Mouse (Mus musculus) thymus, adult 2 months (tissue): Measurements from ENCODE around the gene Clpsl2. TPM values are rescaled to one million over a fixed set of nuclear protein-coding genes. Genes with fewer than 3 reads are reported as not detected.
"Not testable (repeated sequence)": the region's sequence is repeated elsewhere in the genome, so short reads cannot be mapped to it uniquely, and the experiment has no call there.

Source experiments
- DNase-seq: peaks from one replicate; pipeline ENCODE4 v3.0.0; 2021
- H3K27ac ChIP-seq: fragments of 200-500 bp; 2 replicates; pipeline ENCODE4 v1.5.1; 2012; ENCODE audit warnings: low read length, control low read depth; ENCODE audit not compliant: control insufficient read depth, insufficient read depth
- H3K27me3 ChIP-seq: fragments of 200-500 bp; 2 replicates; pipeline ENCODE4 v1.6.1; 2012; ENCODE audit warnings: mild to moderate bottlenecking, low read length, moderate library complexity, mixed read lengths; ENCODE audit not compliant: control insufficient read depth, insufficient read depth
- H3K36me3 ChIP-seq: fragments of 200-500 bp; 2 replicates; pipeline ENCODE4 v1.6.1; 2012; ENCODE audit warnings: mild to moderate bottlenecking, low read length, moderate library complexity; ENCODE audit not compliant: control insufficient read depth, insufficient read depth
- H3K4me1 ChIP-seq: fragments of 200-500 bp; replicated peaks from 2 replicates; pipeline ENCODE4 v1.6.1; 2012; ENCODE audit warnings: low read length; ENCODE audit not compliant: control insufficient read depth, insufficient read depth
- H3K4me3 ChIP-seq: fragments of 200-500 bp; 2 replicates; pipeline ENCODE4 v1.5.1; 2012; ENCODE audit warnings: mild to moderate bottlenecking, low read length, control low read depth, moderate library complexity; ENCODE audit not compliant: control insufficient read depth, insufficient read depth
- CTCF ChIP-seq: fragments of 200-500 bp; IDR thresholded peaks from 2 replicates; pipeline ENCODE4 v1.5.1; 2012; ENCODE audit warnings: mild to moderate bottlenecking, control low read depth, low read length, moderate library complexity, borderline replicate concordance; ENCODE audit not compliant: control insufficient read depth, poor library complexity, insufficient read depth; ENCODE audit errors: extremely low read depth
- POLR2A ChIP-seq: fragments of 200-500 bp; IDR thresholded peaks from 2 replicates; pipeline ENCODE4 v1.6.1; 2012; ENCODE audit warnings: mild to moderate bottlenecking, low read length, control low read depth, moderate library complexity; ENCODE audit not compliant: control insufficient read depth, poor library complexity, insufficient read depth; ENCODE audit errors: extremely low read depth
- WGBS: fragments of 180-500 bp; shearing (Covaris S2); methylation state at CpG from one replicate; pipeline ENCODE4 v1.1.7; 2018; 5-methylcytosine and 5-hydroxymethylcytosine counted together
- polyA plus RNA-seq: library from polyadenylated mRNA; depleted of rRNA; stranded (reverse); fragments of >200 nt; gene quantifications from 2 replicates; pipeline ENCODE4 v1.2.3, GENCODE M21; 2012

The Clpsl2 gene
- polyA plus RNA-seq, 1 experiment: not detected

- H3K4me3 ChIP-seq: no peak overlapping the region
- no peak overlapping the region for H3K27ac ChIP-seq
- H3K36me3 ChIP-seq: no peaks in the 10 kb centered on the region
- H3K4me1 ChIP-seq: peaks cover 12% of the 10 kb centered on the region
- peak; percentile 80 for DNase-seq
- TF ChIP-seq CTCF (peak; percentile 81), POLR2A (no peak)
- WGBS: 21% methylated on average over 14 of the region's 14 CpGs
- no peaks in the 10 kb centered on the region for H3K27me3 ChIP-seq
Observed at GRCm38 (mm10) chr17:28553040-28553793, 4.0 kb downstream of the Clpsl2 start.

DNA sequence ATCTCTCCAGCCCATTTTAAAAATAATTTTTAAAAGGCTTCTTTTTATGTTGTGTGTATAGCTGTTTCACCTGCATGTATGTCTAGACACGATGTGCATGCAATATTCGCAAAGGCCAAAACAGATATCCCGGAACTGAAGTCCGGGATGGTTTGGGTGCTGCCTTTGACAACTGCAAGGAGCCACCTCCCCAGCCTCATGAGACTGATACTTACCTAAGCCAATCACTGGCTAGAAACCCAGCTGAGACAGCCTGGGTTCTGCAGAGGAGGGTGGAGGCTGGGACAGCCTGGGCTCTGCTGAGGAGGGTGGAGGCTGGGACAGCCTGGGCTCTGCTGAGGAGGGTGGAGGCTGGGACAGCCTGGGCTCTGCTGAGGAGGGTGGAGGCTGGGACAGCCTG, 4.8 kb downstream of the Clpsl2 start:
- not testable (repeated sequence) for DNase-seq, H3K27me3 ChIP-seq
- 96% methylated on average over 4 of the region's 4 CpGs for WGBS

GRCm38 (mm10) chr17:28556635-28557396, 7.6 kb downstream of the Clpsl2 start:
- WGBS: 44% methylated on average over 6 of the region's 6 CpGs

More for the DNA sequence above, 4.8 kb downstream of the Clpsl2 start:
- H3K4me1 ChIP-seq: peaks cover 12% of the 10 kb centered on the region
- not testable (repeated sequence) for H3K27ac ChIP-seq, H3K36me3 ChIP-seq, H3K4me3 ChIP-seq

GRCm38 (mm10) chr17:28557772-28558171, 8.6 kb downstream of the Clpsl2 start:
- WGBS: 84% methylated on average over 6 of the region's 6 CpGs

More at GRCm38 (mm10) chr17:28556635-28557396, 7.6 kb downstream of the Clpsl2 start:
- Histone ChIP-seq H3K27ac (no peak overlapping the region), H3K36me3 (no peaks in the 10 kb centered on the region), H3K4me3 (no peak overlapping the region), H3K27me3 (no peaks in the 10 kb centered on the region), H3K4me1 (peaks cover 12% of the 10 kb centered on the region)
- DNase-seq: no peak
- TF ChIP-seq CTCF (no peak), POLR2A (no peak)

DNA sequence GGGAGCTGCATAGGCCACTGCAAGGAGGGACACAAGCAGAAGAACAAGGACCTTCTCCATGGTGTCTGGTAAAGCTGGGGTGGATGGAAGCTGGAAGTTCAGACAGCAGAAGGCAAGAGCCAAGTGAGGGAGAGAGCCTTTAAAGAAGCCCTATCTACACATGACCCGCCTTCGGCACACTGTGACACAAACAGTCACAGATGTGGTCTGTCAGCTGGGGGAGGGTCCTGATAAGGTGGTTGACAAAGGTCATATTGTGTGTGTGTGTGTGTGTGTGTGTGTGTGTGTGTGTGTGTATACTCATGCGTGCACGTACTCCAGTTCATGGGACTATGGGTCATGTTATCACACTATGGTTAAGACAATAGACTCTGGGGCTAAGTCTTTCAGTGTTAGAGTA, 11.4 kb downstream of the Clpsl2 start, which contains the start of gene Clps:
Clps (minus strand) TSS at position 169 of the 400 bp plus-strand sequence.
- TF ChIP-seq CTCF (no peak), POLR2A (no peak)
- Histone ChIP-seq H3K27me3 (no peaks in the 10 kb centered on the region), H3K4me3 (no peak within 1 kb of the TSS), H3K36me3 (no peaks in the 10 kb centered on the region), H3K27ac (no peak within 1 kb of the TSS), H3K4me1 (peaks cover 12% of the 10 kb centered on the region)
- 92% methylated on average over 4 of the region's 4 CpGs for WGBS
- DNase-seq: no peak

More at GRCm38 (mm10) chr17:28557772-28558171, 8.6 kb downstream of the Clpsl2 start:
- TF ChIP-seq CTCF: no peak
- Histone ChIP-seq H3K27ac (no peak overlapping the region), H3K27me3 (no peaks in the 10 kb centered on the region), H3K4me3 (no peak overlapping the region), H3K36me3 (no peaks in the 10 kb centered on the region), H3K4me1 (peaks cover 12% of the 10 kb centered on the region)
- DNase-seq: no peak

DNA sequence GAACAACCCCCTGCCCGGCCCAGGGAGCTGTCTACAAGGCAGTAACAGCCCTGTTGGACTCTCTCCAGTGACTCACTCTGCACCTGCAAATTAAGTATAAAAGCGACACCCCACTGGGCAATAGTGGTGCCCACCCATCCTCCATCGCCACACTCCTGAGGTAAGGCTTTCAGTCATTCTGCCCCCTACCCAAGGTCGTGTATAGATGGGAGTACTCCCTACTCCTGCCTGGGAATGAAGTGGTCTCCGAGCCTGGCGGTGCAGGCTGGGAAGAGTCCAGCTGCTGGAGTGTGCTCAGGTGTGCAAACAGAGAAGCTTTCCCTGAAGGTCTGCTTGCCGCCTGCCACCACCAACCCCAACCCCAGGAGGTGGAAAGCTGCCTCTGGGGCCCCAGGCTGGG, 12.4 kb downstream of the Clpsl2 start:
- H3K27ac ChIP-seq: no peak overlapping the region
- H3K4me1 ChIP-seq: peaks cover 10% of the 10 kb centered on the region
- no peaks in the 10 kb centered on the region for H3K36me3 ChIP-seq
- no peak for DNase-seq
- no peaks in the 10 kb centered on the region for H3K27me3 ChIP-seq
- TF ChIP-seq CTCF (no peak), POLR2A (no peak)
- WGBS: 80% methylated on average over 7 of the region's 7 CpGs
- H3K4me3 ChIP-seq: no peak overlapping the region
